In genomic region chr2:32981725-32982271, GRCm38 (mm10) we compare ENCODE assay signal across 8 mouse cellular contexts. TPM values are rescaled to one million over a fixed set of nuclear protein-coding genes. Genes with fewer than 3 reads are reported as not detected.
DNase-seq lines count a peak whose midpoint lies in the region; ATAC-seq and TF ChIP-seq lines count a peak whose summit lies in the region.

Gene Slc2a8, minus strand, starts transcription at chr2:32982083.

- H3K36me3 ChIP-seq in hindbrain, embryonic 10.5 days = no peaks in the 10 kb centered on the region
- H3K36me3 ChIP-seq in lung, postnatal 0 days (ENCODE audit: insufficient read depth, low read length) = no peaks in the 10 kb centered on the region

- peak; percentile 93 for ATAC-seq in frontal cortex, adult (ENCODE audit: low TSS enrichment)
- peak; percentile 100 for ATAC-seq in lung, postnatal 0 days

- peak within 1 kb of the TSS; percentile 58 for H3K9ac ChIP-seq in lung, postnatal 0 days (replicated peaks; ENCODE audit: low read depth)

- no peak for TF ChIP-seq EP300 in lung, postnatal 0 days (IDR thresholded peaks at IDR 0.05)

- peak within 1 kb of the TSS; percentile 89 for H3K27ac ChIP-seq in hindbrain, embryonic 10.5 days
- no peak within 1 kb of the TSS for H3K27ac ChIP-seq in lung, postnatal 0 days (ENCODE audit: low read length)

- TF ChIP-seq CTCF in lung, postnatal 0 days (IDR thresholded peaks at IDR 0.05) = no peak

- no peaks in the 10 kb centered on the region for H3K27me3 ChIP-seq in hindbrain, embryonic 10.5 days (ENCODE audit: insufficient read depth, poor library complexity, severe bottlenecking)
- no peaks in the 10 kb centered on the region for H3K27me3 ChIP-seq in lung, postnatal 0 days (replicated peaks; ENCODE audit: insufficient read depth, low read length)

- H3K4me1 ChIP-seq in hindbrain, embryonic 10.5 days (replicated peaks) = peaks cover 37% of the 10 kb centered on the region
- H3K4me1 ChIP-seq in lung, postnatal 0 days (ENCODE audit: insufficient read depth, low read depth, low read length) = peaks cover 8% of the 10 kb centered on the region; the same call in 1 of the 2 replicates

- peak within 1 kb of the TSS; percentile 100 for H3K4me2 ChIP-seq in lung, postnatal 0 days (replicated peaks; ENCODE audit: low read depth, low read length)

- peak; percentile 94 for DNase-seq in MN1 (ENCODE audit: low spot score)
- peak; percentile 95 for DNase-seq in cerebellum, adult 9-10 months
- DNase-seq in hindbrain, embryonic 10.5 days (ENCODE audit: low spot score) = peak; percentile 95
- DNase-seq in layer of hippocampus, adult 9-11 months = peak; percentile 96
- peak; percentile 97 for DNase-seq in lung, postnatal 0 days (ENCODE audit: low spot score)
- peak; percentile 80 for DNase-seq in ovary, postnatal 14 days (ENCODE audit: low spot score)
- peak; percentile 79 for DNase-seq in thymus, postnatal 14 days

- WGBS in hindbrain, embryonic 10.5 days = under 1% methylated on average over 50 of the region's 50 CpGs
- WGBS in lung, postnatal 0 days = under 1% methylated on average over 47 of the region's 50 CpGs

- no peaks in the 10 kb centered on the region for H3K9me3 ChIP-seq in hindbrain, embryonic 10.5 days
- H3K9me3 ChIP-seq in lung, postnatal 0 days (ENCODE audit: low read length) = no peaks in the 10 kb centered on the region

- peak within 1 kb of the TSS; percentile 87 for H3K4me3 ChIP-seq in hindbrain, embryonic 10.5 days
- peak within 1 kb of the TSS; percentile 71 for H3K4me3 ChIP-seq in lung, postnatal 0 days (ENCODE audit: low read depth, low read length)

RNA-seq across cellular contexts. Expression of gene Slc2a8, which starts in this region (rescaled TPM):
- 21.3 and 27.4 TPM in 2 replicates for polyA plus RNA-seq in hindbrain, embryonic 10.5 days (2016; fragmentation: Nextera tagmentation; extraction: Ambion mirVana)
- 19.5 and 20.1 TPM in 2 replicates for polyA plus RNA-seq in lung, postnatal 0 days (2015; fragmentation: Nextera tagmentation; extraction: Ambion mirVana)
